Mouse (Mus musculus) gastrocnemius, postnatal 10 days (tissue): Measurements from ENCODE around the gene Gpha2. TPM values are rescaled to one million over a fixed set of nuclear protein-coding genes. Genes with fewer than 3 reads are reported as not detected.

Experiments used
- DNase-seq: peaks from one replicate; pipeline ENCODE4 v3.0.0; 2021; ENCODE audit warnings: mixed read lengths
- total RNA-seq, 2 experiments: library from RNA; stranded (reverse); gene quantifications; 2 replicates each; pipeline ENCODE4 v1.2.3; 2021

The Gpha2 gene
- total RNA-seq, 2 experiments from 2014 or later = not detected

DNA sequence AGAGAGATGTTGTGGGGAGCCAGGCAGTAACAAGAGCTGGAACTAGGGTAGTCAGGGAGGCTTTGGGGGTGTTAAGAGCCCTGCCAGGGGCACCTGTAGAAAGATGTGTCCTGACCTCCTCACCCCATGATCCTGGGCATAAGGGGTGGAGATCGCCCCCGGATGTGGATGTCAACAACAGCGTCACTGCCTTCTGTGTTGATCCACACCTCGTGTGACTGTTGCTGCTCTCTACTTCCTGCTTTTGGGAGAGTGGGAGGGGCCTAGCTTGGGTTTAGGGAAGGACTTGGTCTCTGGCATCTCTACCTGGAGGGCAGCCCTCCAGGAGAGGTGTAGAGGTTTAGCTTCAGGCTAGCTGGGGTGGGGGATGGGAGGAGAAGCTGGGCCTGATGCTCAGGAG is 16.1 kb downstream of the Gpha2 start:
- no peak for DNase-seq

DNA sequence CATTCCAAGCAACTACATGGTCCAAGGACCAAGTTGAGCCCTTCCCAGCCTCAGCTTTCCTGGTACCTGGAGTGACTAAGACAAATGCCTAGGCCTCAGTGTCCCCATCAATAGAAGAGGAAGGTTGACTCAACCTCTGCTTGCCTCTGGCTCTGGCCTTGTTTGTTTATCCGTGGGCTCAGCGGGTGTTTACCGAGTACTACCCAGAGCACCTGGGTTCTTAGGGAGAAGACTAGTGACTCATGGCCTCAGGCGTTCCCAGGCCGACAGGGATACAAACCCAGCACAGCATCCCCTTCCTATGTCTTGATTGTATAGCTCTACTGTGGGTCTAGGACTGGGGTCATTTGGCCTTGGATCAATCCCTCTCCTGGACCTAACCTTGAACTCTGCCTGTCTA is 17.0 kb downstream of the Gpha2 start:
- no peak for DNase-seq

DNA sequence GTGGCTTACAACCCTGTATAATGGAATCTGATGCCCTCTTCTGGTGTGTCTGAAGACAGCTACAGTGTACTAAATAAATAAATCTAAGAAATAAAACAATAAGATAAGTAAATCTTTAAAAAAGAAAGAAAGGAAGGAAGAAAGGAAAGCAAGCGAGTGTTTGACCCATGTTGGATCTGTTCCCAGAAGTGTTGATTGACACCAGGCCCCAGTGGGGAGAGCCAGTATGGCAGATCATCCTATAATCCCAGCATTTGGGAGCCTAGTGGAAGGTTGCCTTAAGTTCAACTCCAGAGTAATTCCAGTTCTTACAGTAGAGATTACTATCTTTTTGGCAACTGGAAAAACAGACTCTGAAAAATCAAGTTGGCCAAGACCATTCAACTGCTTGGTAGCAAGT is 19.6 kb downstream of the Gpha2 start:
- no peak for DNase-seq

DNA sequence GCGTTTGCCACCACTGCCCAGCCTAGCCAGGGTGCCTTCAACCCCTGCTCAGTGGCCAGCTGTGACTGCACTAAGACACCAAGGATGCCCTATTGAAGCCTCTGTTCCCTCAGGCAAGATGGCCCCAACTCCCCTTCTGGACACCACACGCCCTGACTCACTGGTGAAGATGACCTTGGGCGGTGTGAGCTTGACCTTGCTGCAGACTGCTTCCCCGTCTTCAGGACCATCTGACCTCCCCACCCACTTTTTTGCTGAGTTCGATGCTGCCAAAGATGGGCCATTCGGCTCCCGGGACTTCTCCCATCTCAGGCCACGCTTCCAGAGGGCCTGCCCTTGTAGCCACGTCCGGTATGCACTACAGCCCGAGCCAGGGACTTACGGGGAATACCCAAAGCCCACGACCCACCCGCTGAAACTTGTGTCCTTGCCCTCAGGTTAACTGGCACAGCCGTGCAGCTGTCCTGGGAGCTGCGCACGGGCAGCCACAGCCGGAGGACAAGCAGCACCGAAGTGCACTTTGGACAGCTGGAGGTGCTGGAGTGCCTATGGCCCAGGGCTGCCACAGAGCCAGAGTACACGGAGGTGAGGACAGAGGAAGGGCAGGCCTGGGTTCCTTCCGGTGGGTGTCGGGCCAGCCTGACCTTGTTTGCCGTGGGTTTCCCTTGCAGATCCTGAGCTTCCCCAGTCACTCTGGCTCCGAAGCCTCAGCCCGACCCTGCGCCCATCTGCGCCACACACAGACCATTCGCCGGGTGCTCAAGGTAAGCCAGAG is 21.5 kb downstream of the Gpha2 start:
- DNase-seq = no peak

DNA sequence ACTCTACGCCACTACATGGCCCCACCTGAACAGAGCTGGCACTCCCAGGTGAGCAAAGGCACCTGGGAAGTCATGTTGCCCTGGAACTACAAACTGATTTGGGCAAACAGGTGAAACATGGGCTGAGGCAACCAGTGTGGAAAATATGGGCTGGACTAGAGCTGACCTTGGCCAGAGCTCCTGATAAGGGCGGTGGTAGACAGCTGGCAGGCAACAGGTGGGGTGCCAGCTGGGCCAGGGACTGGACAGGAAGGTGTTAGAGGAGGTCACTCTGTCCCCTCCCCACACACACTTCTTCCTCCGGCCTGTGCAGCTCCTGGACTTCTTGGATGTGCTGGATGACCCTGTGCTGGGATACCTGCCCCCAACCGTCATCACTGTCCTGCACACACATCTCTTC is 26.8 kb downstream of the Gpha2 start:
- DNase-seq = no peak

DNA sequence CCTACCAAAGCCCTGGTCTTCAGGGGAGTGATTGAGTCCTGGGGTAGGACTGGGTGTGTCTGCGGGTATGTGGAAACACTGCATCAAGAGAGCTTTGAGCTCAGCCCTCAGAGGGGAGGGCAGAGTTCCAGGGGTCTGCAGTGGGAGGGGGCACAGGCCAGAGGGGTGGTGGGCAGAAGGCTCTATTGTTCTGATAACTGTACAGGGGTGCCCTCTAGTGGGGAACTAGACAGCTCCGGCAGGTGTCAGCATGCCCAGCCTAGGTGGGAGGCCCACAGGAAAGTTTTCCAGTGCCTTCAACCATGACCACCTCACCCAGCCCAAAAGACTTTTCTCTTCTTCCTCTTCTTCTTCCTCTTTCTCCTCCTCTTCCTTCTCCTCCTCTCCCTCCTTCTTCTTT is 34.2 kb downstream of the Gpha2 start:
- DNase-seq = peak; percentile 24

DNA sequence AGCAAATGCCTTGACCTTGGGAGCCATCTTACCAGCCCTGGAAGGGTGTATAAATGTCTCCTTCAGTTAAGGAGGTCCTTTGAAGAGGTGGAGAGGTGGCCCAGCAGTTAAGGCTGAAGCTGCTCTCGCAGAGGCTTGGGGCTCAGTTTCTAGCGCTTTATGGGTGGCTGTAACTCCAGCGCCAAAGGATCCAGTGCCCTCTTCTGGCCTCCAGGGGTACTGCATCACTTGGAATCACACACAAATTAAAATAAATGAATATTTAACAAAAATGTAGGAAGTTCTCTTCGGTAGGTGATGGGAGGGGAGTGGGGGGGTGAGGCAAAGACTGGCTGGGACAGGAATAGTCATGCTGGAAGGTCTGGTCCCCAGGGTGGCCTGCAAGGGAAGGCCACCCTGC is 34.8 kb downstream of the Gpha2 start:
- DNase-seq = no peak

DNA sequence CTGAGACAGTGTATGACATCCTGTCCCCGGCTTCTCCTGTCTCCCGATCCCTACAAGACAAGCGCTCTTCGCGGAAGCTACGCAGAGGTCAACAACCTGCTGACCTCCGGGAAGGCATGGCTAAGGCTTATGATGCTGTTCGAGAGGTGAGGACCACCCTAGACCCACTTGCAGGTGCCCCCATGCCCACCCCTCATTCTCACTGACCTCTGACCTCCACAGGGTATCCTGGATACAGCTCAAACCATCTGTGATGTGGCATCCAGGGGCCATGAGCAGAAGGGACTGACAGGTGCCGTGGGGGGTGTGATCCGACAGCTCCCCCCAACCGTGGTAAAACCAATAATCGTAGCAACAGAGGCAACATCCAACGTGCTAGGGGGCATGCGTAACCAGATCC is 35.2 kb downstream of the Gpha2 start:
- no peak for DNase-seq

DNA sequence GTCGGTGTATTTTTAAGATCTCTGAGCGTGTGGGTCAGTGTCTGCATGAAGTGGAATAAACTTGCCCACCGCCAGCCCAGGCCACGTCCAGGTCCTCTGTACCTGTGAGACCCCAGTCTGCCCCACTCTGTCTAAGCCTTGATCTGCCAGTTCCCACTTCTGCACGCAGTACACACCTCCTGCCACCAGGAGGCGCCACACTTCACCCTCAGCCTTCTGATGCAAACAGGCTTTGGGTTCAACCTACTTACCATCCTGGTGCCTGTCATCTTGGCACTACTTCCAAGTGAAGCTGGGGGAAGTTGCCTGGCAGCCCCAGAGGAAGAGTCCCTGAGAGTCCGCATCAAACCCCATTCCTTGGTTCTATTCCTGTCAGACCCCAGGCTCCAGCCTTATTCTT is 36.0 kb downstream of the Gpha2 start:
- peak; percentile 77 for DNase-seq

DNA sequence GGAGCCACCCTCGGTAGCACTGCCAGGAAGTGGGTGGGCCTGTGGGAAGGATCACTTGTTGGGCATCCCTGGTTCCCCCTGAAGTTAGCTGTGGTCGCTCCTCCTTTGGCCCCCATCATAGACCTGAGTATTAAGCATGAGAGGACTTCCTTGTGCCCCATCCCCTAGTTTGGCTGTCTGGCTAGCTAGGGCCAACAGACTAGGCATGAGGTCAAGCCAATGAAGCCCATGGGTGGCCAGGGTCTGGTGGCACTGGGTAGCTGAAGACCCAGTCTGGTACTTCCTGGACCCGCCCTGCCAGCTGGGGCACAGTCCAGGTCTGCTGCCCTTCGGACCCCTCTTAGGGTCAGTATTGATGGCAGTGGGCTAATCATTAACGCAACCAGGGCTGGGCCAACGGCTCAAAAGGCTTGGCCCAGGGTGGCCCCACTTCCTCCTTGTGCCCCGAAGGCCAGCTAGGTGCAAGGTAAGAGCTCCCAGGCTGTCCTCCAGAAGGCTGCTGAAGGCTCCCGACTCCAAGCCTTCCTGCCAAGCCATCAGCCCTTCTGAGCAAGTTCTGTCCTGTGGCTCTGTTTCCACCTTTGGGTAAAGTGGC is 36.8 kb downstream of the Gpha2 start:
- DNase-seq = no peak

DNA sequence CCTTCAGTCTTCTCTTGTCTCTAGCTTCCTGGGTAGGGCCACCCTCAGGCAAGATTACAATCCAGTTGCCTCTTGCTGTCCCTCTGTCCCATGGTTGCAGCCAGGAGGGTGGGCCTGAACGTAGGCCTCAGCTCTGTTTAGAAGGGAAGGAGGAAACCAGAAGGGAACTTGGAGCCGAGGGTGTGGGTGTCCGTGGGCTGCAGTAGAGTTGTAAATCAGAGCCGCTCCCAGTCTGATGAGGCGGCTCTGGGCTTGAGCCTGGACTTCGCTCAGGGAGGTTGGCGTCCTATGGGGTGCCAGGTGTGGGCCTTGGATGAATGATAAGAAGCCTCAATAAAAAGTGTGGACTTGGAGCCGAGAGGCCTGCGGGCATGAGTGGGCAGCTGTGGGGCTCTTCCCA is 38.0 kb downstream of the Gpha2 start:
- DNase-seq = no peak

DNA sequence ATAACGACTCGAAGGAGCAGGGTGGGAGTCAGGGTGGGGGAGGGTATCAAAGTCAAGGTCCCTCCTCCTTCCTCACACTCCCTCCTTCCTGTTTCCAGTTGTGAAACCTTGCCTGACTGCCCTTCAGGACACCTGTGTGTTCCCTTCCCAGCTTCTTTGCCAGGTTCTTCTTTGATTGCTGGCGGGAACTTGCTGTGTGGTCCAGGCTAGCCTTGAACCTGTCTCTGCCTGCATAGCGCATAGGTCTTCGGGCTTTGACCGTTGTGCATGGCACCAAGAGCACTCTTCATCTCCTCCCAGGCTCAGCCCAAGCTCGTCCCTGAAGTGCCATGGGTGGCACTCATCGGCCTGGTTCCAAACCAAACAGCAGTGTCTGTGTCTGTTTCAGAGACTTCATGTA is 38.8 kb downstream of the Gpha2 start:
- DNase-seq = no peak

DNA sequence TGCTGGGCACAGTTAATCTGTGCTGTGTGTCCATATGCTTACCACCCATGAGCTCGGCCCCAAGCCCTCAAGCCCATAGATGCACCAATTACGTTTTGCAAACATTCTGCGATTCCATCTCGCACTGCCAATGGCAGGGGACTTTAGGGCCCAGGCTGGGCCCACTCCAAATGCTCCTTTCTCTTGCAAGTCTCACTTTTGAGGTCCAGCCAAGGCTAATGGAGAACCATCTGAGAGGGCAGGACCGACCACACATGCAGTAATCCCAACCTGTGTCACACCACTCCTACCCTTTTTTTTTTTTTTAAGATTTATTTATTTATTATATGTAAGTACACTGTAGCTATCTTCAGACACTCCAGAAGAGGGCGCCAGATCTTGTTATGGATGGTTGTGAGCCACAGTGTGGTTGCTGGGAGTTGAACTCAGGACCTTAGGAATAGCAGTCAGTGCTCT is 39.6 kb downstream of the Gpha2 start:
- no peak for DNase-seq

DNA sequence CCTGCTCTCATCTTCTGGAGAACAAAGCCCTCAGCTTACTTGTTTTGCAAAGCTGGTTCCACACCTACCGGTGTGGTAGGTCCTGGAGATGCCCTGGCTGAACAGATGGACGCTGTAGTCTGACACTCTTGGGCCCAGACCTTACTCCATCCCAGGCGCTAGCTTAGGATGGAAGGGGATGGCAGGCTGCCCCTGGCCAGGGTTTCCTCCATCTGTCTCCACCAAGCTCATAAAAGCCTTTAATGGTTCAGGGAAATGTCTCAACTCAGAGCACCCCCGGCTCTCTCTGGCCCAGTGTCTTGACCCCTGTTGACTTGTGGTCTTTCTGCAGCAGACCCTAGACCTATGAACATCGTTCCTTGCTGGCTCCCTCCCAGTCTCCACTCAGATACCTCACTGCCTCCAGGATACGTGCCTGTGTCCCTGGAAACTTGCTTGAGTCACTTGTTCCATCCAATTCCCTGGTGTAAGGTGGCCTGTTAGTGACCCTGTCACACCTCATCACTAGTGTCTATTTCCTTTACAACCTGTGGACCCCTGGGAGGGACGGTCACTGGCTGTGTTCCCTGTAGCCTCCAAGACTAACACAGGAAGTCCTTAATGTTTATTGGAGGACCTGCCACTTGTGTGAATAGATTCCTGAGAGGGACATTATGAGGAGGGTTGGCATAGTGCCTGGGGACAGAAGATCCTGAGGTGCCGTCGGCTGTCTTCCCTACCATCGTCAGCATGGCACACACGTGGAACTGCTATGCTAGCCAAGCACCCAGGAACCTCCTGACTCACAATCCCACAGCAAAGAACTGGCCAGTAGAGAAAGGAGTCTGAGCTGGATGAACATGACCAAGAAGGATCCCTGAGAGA is 41.4 kb downstream of the Gpha2 start:
- DNase-seq = no peak

DNA sequence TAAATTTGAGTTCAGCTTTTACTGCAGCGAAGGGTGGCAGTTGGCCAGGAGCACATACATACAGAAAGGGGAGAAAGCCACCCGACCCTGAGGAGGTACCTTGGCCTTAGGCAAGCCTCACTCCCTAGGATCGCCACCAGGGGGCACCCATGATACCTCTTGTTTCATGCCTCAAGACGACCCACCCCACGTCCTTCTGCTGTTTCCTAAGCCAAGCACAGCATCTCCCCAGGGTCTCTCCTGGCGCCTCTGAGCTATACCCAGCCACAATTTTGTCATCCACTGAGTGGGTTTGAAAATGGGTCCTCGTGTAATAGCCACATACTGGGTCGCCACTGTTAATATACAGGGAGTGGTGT is 42.0 kb downstream of the Gpha2 start:
- DNase-seq = peak; percentile 90

DNA sequence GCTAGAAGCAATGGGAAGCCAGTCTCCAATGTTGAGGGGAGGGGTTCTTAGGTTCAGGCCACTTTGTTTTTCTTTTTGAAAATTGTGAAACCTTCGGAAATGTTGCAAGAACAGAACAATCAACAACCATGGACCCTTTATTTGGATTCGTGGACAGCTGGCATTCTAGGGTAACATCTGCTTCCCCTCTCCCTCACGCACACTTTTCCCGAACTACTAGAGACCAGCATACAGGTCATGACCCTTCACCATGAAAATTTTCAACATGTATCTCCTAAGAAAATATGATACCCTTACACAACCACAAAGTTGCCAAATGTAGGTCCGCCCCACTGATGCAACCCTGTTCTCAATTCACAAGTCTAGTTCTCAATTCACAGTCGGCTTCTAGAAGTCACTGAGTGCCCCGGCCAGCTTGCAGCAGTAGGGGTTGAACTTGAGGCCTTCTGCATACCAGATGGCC is 42.5 kb downstream of the Gpha2 start:
- no peak for DNase-seq

DNA sequence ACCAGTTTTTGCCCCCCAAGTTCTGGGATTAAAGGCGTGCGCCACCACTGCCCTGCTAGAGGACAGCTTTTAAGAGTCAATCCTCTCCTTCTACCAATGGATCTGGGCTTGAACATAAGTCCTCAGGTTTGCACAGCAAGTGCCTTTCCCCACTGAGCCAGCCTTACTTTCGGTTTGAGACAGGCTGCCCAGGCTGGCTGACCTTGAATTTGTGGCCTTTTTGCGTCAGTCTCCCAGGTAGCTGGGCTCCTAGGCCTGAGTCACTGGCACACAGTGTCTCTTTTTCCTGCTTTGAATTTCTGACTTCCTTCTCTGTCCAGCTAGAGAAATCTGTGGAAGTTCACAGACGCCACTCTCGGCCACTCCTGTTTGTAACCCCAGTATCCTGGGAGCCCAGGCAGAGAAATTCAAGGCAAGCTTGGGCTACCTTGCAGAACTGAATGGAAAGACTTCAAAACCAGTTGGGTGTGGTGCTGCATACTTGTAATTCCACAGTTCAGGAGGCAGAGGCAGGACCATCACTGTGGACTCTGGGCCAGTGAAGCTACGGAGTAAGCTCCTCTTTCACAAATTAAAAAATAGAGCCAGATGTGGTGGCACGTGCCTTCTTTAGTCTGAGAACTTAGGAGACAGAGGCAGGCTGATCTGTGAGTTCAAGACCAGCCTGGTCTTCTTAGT is 43.8 kb downstream of the Gpha2 start:
- no peak for DNase-seq

DNA sequence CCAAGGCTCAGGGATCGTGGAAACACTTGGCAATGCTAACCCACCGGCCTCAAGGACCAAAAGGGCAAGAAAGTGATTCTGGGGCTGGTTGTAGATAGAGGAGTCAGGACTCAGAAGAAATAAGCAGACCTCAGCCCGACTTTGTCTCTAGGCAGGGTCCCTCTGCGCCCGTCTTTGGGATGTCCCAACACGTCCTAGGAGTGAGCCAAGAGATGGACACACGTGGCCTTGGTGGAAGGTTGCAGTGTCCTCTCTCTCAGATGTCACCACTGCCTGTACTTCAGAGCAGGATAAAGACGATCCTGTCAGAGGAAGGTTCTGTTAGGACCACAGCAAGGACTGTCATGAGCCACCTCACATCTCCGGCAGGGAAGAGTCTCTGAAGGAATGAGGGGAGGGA is 44.5 kb downstream of the Gpha2 start:
- DNase-seq = no peak

DNA sequence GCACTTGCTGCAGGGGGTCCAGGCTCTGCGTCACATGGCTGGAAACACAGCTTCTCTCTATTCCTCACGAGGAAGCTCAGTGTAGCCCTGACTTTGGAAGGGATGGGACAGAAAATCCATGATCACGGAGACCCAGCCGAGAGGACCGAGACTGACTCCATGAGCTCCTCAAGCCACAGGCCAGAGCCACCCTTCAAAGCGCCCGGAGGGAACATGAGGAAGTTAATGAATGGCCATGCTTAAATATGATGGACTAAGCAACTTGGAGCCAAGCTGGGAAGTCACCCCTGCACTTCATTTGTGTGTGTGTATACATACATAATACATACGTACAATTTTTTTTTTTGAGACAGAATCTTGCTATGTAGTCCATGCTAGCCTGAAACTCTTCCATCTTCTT is 45.0 kb downstream of the Gpha2 start:
- DNase-seq = no peak

DNA sequence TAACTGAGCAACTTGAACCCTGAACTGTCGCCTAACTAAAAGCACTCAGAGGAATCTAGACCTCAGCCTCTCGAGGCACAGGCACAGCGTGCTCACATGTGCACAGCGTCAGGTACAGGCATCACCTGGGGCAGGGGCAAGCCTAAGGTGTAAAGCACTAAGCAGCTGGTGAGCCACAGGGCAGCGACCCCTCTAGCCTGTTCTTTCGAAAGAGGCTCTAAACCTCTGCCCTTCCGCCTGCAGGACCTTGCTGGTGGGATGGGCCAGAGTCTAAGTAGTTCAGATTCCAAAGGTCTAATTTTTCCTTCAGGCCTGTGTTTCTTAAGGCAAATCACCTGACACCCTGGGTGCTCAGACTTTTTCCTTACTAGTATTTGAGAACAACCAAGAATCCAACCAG is 45.9 kb downstream of the Gpha2 start:
- DNase-seq = no peak

DNA sequence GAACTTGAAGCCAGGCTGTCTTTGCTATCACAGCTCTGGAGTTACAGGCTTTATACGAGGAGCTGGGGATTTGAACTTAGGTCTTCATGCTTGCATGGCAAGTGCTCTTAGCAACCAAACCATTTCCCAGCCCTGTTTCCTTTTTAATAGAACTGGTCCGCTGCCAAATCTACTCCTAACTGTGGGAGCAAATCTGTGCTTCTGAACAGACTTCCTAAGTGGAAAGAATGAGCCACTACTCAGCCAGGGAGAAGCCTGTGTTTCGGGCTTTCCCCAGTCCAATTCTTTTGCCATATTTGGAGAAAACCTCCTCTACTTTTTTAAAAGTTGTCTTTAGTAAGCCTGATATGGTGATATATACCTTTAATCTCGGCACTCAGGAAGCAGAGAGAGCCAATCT is 46.6 kb downstream of the Gpha2 start:
- no peak for DNase-seq

DNA sequence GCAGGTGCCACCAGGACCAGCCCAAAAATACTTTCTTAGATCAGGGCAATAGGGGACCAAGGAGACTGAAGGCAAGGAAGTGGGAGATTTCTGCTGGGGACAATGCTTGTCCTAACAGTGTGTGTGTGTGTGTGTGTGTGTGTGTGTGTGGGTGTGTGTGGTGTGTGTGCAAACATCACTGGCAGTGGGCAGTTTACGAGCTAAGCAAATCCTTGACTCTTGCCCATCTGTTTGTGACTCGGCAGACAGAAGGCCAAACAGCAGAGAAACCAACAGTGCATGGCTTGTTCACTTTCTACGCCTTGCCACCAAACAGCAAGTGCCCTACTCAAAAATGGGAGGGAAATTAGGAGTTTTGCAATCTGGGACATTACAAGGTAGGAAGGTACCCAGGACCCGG is 47.4 kb downstream of the Gpha2 start:
- DNase-seq = no peak
